Mouse (Mus musculus) erythroblast, embryonic 14.5 days (primary cell): ENCODE results near the gene Nfkbid. TPM values are rescaled to one million over a fixed set of nuclear protein-coding genes. Genes with fewer than 3 reads are reported as not detected.

Source experiments
- H3K27me3 ChIP-seq: 2 replicates; pipeline ENCODE4 v1.6.1; 2012; ENCODE audit warnings: inconsistent platforms; ENCODE audit not compliant: control insufficient read depth
- H3K36me3 ChIP-seq: 2 replicates; pipeline ENCODE4 v1.6.1; 2012; ENCODE audit warnings: mild to moderate bottlenecking, inconsistent platforms; ENCODE audit not compliant: control insufficient read depth
- H3K4me1 ChIP-seq: 2 replicates; pipeline ENCODE4 v1.6.1; 2012; ENCODE audit warnings: inconsistent platforms; ENCODE audit not compliant: control insufficient read depth
- H3K4me3 ChIP-seq: replicated peaks from 2 replicates; pipeline ENCODE3; 2012; ENCODE audit warnings: moderate library complexity, mild to moderate bottlenecking, inconsistent platforms
- H3K9me3 ChIP-seq: 2 replicates; pipeline ENCODE4 v1.6.1; 2012; ENCODE audit warnings: low read length, inconsistent platforms, mixed read lengths; ENCODE audit not compliant: control insufficient read depth
- GATA1 ChIP-seq: IDR thresholded peaks from 2 replicates; pipeline ENCODE4 v1.6.1; 2012; ENCODE audit warnings: low read length, inconsistent platforms, mixed read lengths
- TAL1 ChIP-seq: IDR thresholded peaks from 3 replicates; pipeline ENCODE4 v1.6.1; 2012; ENCODE audit warnings: low read length, inconsistent platforms, mixed read lengths
- polyA plus RNA-seq: library from polyadenylated mRNA; stranded (reverse); fragments of >175 nt; gene quantifications from 2 replicates; pipeline ENCODE4 v1.2.3, GENCODE M21; 2012

Nfkbid gene
- polyA plus RNA-seq, 1 experiment = 0.23 TPM

DNA sequence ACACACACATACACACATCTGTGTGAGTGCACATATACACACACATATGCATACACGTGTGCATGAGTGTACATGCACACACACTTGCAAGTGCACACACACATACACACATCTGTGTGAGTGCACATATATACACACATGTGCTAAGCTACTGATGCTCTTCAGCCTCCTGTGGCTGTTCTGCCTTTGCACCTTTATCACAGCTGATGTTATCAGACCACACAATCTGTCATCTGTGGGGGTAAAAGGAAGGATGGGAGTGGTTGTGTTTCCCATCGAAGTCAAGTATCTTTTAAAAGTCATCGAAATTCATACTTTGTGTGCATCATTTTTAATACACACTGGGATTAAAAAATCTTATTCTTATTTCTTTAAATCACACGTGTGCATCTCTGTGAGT, 19.2 kb upstream of the Nfkbid start:
- Histone ChIP-seq H3K4me1 (no peaks in the 10 kb centered on the region), H3K9me3 (no peaks in the 10 kb centered on the region; the same call in 1 of the 2 replicates), H3K36me3 (no peaks in the 10 kb centered on the region), H3K4me3 (no peak overlapping the region), H3K27me3 (no peaks in the 10 kb centered on the region)
- no peak for TF ChIP-seq TAL1
- TF ChIP-seq GATA1 = no peak

DNA sequence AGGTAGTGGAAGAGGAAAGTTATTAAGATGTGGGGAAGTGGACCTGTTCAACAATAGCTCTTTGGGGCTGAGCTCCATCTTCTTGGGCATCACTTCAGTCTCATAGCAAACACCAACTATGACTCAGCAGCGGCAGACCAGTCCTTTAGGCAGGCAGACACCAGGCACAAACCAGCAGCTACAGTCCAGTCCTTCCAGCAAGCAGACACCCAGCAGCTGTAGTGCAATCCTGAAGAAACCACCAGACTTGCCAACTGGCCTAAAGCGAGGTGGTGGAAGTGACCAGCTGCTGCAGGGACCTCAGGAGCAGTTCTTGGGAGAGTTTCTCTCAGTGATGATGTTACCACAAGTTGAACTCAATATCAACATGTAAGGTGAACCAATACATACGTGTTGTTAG, 12.9 kb upstream of the Nfkbid start:
- no peak overlapping the region for H3K4me3 ChIP-seq
- no peak for TF ChIP-seq TAL1
- TF ChIP-seq GATA1 = no peak
- no peaks in the 10 kb centered on the region for H3K36me3 ChIP-seq
- H3K9me3 ChIP-seq = no peaks in the 10 kb centered on the region
- no peaks in the 10 kb centered on the region for H3K4me1 ChIP-seq
- H3K27me3 ChIP-seq = no peaks in the 10 kb centered on the region

DNA sequence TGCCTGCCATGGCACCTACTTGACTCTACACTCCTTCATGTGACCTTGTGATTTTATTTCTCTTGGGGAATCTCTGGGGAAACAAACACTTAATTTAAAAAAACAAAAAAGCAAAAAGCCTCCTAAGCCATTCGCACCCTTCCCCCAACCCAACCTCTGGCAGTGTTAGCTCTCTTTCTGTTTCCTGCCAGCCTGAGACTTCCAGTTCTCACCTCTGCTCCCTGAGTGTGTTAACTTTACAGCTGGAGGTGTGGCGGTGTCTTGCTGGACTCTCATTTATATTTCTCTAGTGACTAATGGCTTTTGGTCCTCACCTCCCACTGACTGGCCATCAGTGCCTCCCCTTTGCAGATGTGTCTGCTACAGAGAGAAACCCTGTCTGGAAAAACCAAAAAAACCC, 11.7 kb upstream of the Nfkbid start:
- TF ChIP-seq GATA1 (no peak), TAL1 (no peak)
- Histone ChIP-seq H3K4me1 (no peaks in the 10 kb centered on the region), H3K4me3 (no peak overlapping the region), H3K36me3 (no peaks in the 10 kb centered on the region), H3K27me3 (no peaks in the 10 kb centered on the region), H3K9me3 (no peaks in the 10 kb centered on the region)

DNA sequence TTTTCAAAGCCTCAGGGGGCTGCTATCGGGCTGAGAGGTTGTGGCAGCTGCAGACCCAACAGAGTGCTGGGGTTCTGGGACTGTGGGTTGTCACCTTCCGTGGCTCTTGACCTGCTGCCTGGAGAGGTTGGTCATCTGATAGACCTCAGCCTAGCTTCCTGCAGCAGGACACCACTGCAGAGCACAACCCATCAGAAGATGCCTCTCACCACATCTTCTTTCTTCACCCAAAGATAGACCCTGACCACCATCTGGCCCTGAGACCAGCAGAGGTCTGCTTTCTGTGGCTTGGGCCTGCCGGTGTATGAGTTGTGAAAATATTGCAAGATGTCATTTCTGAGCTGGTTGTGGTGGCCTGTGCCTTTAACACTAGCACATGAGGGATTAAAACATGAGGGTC, 10.5 kb upstream of the Nfkbid start:
- no peaks in the 10 kb centered on the region for H3K4me1 ChIP-seq
- no peak overlapping the region for H3K4me3 ChIP-seq
- no peaks in the 10 kb centered on the region for H3K36me3 ChIP-seq
- no peaks in the 10 kb centered on the region for H3K9me3 ChIP-seq
- TF ChIP-seq TAL1 (no peak), GATA1 (no peak)
- no peaks in the 10 kb centered on the region for H3K27me3 ChIP-seq

DNA sequence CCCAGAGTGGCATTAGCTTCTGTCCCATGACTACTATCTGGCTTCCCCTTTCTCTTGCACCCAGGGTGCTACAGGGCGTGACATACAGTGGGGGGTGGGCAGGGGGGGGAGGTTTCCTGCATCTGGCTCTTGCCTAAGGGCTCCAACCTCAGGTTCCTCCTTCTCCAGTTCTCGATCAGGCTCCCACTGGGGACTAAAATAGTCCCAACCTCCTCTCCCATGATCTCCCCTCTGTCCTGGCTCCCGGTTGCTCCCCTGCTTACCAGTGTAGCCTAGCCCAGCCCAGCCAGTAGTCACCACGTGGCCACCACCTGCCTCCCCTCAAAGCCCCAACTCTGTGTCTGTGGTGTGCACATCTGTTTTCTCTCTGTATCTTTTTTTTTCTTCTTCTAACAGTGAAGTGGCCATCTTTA, 8.8 kb upstream of the Nfkbid start:
- no peaks in the 10 kb centered on the region for H3K4me1 ChIP-seq
- no peaks in the 10 kb centered on the region for H3K9me3 ChIP-seq
- TF ChIP-seq TAL1 (no peak), GATA1 (no peak)
- H3K27me3 ChIP-seq = no peaks in the 10 kb centered on the region
- H3K4me3 ChIP-seq = no peak overlapping the region
- no peaks in the 10 kb centered on the region for H3K36me3 ChIP-seq

DNA sequence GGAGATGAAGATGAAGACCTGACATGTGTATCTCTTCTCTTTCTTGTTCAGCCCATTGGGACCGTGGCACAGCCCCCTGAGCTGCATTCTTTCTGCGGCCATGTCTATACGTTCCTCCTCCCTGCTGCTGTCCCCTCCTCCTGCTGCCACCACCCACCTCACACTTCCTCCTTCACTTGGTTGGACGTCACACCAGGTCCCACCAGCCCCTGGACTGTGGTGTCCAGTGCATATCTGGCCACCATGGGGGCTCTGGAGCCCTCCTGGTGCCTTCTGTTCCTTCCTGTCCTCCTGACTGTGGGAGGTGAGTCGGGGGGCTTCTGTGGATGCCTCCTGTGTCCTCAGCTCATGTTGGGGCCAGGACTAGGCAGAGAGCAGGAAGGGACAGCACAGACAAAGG, 7.9 kb upstream of the Nfkbid start, which contains the start of gene Tyrobp:
Gene Tyrobp (plus strand): TSS at position 165 of the 400 bp plus-strand sequence.
- TF ChIP-seq GATA1 = no peak
- no peak for TF ChIP-seq TAL1
- Histone ChIP-seq H3K4me3 (no peak within 1 kb of the TSS), H3K36me3 (no peaks in the 10 kb centered on the region)

DNA sequence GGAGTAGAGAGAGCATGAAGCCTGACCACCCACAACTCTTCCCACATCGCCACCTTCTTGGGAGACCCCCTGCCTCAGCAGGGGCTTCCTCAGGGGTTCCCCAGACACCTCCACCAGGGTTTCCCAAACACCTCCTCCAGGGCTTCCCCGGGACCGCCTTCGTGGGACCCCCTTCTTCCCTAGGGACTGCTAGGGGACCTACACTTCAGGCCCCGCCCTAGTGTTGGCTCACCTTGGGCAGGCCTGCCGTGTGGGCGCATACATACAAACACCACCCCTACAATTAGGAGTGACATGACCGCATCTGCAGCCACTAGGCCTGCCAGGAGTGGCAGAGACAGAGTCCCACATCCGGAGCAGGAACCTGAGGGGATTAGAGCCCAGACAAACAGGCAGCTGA, 3.7 kb upstream of the Nfkbid start:
- no peak overlapping the region for H3K4me3 ChIP-seq
- peaks cover 8% of the 10 kb centered on the region for H3K27me3 ChIP-seq
- no peaks in the 10 kb centered on the region for H3K9me3 ChIP-seq
- H3K4me1 ChIP-seq = peaks cover 23% of the 10 kb centered on the region
- TF ChIP-seq GATA1 = no peak
- no peak for TF ChIP-seq TAL1
- H3K36me3 ChIP-seq = no peaks in the 10 kb centered on the region

More for the DNA sequence above, 7.9 kb upstream of the Nfkbid start, which contains the start of gene Tyrobp:
- H3K4me1 ChIP-seq = no peaks in the 10 kb centered on the region
- H3K9me3 ChIP-seq = no peaks in the 10 kb centered on the region
- H3K27me3 ChIP-seq = no peaks in the 10 kb centered on the region

DNA sequence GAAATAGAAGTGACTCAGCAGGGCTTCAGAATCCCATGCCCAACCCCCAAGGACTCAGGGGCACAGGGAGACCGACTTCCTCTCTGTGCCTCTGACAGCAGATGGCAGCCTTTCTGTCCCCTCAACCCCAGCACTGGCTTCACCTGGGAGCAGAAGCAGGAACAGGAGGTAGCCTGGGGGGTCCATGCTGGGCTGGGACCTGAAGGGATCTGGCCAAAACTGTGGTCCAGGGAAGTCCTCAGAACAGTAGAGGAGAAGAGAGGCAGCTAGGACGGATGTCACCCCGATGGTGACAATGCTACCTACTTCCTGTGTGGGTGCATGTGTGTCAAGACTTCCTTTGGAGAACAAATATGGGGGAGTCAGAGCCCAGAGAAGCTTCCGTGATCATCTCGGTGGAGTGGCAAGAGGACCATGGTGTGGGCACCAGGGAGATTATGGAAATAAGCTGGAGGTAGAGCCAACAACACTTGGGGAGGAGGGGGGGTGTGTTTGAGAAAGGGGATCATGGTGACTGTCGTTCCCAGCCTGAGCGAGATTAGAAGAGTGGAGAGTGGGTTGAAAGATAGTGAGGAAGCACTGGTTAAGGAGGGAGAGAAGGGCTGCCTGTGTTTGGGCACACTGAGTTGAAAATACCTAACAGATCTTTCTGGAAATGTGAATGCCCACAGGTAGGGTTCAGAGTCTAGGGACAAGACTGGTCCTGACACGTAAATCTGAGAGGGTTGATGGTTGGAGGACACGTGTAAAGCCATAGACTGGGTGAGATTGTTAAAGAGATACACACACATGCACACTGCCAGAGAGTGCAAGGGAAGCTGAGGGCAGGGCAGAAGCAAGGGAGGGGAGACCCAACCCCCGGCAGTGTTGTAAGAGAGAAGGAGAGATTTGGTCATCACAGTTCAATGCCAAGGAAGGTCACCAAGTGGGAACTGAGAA, 1.7 kb upstream of the Nfkbid start, which contains the start of gene Hcst:
Gene Hcst (minus strand): TSS at position 294 of the 939 bp plus-strand sequence.
- peaks cover 12% of the 10 kb centered on the region for H3K27me3 ChIP-seq
- no peak within 1 kb of the TSS for H3K4me3 ChIP-seq
- no peaks in the 10 kb centered on the region for H3K9me3 ChIP-seq
- peaks cover 27% of the 10 kb centered on the region for H3K4me1 ChIP-seq
- TF ChIP-seq TAL1 (no peak), GATA1 (no peak)
- no peaks in the 10 kb centered on the region for H3K36me3 ChIP-seq

DNA sequence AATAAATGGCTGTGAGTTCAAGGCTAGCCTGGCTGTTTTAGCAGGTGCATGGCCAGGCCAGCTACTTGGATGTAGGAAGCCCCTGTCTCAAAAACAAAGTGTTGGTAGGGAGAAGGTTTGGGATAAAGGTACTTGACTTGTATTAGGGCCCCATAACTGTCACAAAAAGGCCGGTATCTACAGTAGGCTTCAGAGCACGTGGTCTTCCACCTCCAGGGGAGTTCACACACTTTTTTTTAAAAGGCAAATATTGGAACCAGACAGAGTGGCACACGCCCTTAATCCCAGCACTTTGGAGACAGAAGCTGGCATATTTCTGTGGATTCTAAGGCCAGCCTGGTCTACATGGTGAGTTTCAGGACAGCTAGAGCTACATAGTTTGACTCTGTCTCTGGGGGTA, 859 bp upstream of the Nfkbid start:
- H3K4me3 ChIP-seq = no peak overlapping the region
- no peaks in the 10 kb centered on the region for H3K9me3 ChIP-seq
- peaks cover 27% of the 10 kb centered on the region for H3K4me1 ChIP-seq
- H3K27me3 ChIP-seq = peaks cover 12% of the 10 kb centered on the region
- TF ChIP-seq TAL1 (no peak), GATA1 (no peak)
- peaks cover 5% of the 10 kb centered on the region for H3K36me3 ChIP-seq
